Mouse (Mus musculus): ENCODE data around the gene Tmem208.

Tmem208 gene

DNA sequence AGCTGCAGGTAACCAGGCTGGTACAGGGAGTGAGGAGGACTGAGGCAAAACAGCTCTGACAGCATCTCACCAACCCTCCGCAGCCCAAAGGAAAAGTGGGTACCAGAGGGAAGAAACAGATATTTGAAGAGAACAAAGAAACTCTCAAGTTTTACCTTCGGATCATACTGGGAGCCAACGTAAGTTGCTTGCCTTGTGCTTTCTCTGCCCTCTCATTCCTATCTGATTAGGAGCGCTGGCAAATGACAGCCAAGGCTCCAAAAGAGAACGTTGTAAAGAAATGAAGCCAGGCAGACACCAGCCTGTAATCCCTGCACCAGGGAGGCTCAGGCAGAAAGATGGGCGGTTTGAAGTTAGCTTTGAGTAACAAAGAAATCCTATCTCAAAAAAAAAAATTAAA, 814 bp downstream of the Tmem208 start:
- DNase-seq: no peak

DNA sequence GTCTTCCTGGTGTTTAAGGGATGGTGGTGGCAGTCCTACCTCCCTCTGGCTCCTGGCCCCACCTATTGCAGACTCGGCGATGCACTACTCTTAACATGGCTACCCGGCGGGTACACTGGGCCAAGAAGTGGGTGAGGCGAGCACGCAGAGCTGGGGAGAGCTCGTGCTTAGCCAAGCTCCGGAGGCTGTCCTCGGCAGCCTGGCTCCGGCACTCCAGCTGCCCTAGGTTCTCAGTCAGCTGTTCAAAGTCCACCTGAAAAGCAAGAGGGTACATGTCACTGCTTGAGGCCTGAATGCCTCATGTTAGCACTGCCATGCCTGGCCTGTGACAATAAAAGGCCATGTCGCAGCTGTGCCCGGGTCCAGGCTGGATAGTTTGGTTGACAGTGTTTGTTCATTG, 4.2 kb downstream of the Tmem208 start:
- DNase-seq: no peak

DNA sequence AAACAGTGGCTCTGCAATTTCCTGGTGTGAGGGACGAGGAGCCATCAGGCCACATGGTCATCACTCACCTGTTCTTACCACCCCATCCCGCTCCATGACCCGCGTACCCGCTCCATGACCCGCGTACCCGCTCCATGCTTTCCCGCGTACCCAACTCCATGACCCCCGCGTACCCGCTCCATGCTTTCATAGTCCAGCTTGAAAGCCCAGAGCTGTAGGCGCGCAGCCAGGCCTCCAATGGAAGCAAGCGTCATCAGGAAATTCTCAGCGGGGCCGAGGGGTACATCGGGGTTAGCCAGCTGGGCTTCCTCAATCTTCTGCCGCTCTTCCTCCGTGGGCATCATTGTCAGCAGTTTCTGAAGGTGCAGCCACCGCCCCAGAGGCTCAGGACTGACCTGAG, 5.3 kb downstream of the Tmem208 start:
- no peak for DNase-seq

DNA sequence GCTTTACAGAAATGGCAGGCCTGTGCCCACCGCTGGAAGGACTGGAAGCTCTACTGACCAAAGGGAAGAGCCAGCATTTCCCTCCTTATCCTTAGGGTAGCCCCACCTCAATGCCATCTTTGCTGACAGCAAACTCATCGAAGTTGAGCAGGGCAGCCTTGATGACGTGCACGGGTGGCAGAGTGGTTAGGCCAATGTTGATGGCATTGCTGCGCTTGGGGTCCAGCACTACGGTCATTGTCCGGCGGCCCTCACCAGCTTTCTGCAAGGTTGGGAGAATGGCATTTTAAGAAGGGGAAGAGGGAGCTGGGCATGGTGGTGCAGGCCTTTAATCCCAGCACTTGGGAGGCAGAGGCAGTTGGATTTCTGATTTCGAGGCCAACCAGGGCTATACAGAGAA, 5.8 kb downstream of the Tmem208 start:
- no peak for DNase-seq

DNA sequence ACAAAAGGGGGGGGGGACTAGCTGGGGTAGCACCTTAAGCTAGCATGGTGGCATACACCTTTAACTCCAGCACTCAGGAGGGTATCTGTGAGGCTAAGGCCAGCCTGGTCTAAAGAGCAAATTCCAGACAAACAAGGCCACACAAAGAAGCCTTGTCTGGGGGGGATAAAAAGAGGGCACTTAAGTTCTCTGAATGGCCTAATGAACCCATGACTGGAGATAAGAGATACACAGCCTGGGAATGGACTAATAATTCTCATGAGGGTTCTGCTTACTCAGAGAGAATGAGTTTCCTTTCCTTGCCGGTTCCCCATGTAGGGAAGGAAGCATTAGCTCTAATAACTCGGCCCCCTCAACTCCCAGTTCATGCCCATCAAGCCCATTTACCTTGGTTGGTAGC, 6.4 kb downstream of the Tmem208 start:
- DNase-seq: no peak

DNA sequence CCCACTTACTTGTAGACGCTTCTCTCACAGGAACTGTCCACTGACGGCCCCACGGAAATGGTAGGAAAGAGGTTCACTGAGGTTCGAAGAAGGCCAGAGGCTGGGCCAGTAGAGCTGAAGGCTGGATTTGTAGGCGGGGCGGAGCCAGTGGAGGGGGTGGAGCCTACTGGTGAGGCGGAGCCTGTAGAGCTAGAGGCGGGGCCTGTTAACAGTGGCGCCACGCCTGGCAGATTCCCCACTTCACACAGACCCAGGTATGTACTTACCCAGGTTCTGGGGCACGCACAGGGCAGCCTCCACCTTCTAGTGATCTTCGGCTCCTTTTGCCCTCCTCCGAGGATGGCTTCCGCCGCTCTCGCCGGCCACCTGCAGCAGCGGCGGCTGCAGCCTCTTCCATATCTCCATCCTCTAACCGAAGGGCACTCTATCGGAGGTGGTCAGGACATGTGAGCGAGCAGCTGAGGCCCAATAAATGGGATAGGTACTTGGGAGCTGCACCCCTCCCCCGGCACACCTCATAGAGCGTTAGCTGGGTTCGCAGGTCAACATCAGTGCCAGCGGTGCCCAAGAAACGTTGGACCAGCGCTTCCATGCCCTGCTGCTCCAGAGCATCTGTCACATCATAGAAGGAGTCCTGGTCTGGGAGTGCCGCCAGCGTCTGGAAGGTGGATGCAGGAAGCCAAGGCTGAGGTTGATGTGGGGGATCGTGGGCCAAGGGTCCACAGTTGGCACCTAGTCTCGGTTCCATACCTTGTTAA, 10.4 kb downstream of the Tmem208 start:
- no peak for DNase-seq

DNA sequence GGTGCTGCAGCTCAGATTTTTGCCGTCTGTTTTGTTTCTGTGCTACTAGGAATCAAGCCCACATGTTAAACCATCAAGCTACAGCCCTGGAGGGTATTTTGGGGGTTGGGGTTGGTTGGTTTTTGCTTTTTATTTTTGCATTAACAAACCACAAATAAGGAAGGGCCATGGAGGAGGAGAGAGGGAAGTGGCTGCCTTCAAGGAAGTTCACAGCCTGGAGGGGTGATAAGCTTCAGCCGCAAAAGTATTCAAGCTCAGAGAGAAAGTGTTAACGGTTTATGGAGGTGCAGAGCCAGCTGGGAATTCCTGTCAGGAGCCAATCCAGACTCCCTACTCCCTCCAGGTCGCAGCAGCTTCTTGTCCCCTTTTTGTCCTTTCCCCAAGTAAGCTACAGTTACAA, 12.8 kb downstream of the Tmem208 start:
- no peak for DNase-seq

DNA sequence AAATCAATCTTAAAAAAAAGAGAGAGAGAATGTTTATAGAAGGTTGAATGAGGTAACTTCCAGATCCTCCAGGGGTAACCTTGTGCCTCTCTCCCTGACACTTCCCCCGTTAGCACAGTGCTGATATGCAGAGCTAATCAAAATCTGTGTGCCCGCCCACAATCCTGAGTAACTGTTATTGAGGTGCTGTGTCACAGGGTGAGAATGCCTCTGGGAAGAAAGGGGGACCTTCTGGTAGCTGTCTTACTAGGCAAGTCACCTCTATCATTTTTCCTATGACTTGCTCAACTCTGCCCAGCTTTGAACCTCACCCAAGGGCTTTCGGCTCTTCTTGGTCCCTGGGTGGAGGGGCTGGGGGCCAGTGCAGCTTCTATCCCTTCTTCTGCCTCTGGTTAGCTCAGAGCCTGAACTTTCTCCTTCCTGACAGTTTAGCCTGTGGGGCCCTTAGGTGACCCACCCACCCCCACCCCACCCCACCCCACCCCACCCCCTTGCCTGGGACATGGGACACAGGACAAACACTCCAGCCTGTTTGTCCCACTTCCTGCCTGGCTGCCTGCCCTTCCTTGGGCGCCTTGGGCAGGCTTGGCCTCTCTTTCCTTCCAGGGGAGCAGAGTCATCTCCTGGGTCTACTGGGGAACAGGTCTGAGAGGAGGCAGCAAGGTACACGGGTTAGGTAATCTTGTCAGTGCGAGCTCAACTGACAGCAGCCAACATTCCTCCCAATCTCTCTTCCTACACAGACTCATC, 13.9 kb downstream of the Tmem208 start:
- DNase-seq: no peak

DNA sequence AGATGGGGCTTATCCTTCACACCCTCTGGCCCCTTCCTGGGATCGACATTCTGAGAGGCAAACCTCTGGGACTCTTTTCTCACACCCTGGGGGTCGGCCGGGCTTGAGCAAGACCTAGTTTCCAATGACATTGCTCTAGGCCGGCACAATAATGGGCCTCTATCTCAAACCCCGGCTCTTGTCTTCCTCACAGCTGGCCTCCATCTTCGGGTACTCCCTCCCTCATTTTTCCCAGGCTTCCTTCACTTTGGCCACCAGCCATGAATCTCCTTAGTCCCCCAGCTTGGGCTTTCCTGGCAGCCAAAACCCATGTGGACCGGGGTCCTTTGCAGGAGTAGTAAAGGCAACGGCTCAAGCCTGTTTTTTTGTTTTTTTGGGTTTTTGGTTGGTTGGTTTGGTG, 15.2 kb downstream of the Tmem208 start:
- DNase-seq: peak in 1 of 2 experiments; percentile 47

DNA sequence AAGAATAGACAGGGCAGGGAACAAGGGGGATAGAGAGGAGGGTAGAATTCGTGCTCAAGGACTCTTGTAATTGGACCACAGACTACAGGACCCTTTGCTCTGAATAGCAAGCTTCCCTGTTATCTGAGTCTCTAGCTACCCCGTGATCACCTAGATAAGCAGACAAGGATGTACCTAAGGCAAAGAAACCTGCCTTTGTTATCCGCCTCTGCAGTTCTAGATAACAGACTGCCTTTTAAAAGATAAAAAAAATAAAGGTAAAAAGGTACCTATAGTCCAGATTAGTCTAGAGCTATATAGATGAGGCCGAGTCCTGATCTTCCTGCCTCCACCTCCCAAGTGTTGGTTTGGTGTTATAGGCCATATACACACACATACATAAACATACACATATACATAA, 16.6 kb downstream of the Tmem208 start:
- DNase-seq: no peak

DNA sequence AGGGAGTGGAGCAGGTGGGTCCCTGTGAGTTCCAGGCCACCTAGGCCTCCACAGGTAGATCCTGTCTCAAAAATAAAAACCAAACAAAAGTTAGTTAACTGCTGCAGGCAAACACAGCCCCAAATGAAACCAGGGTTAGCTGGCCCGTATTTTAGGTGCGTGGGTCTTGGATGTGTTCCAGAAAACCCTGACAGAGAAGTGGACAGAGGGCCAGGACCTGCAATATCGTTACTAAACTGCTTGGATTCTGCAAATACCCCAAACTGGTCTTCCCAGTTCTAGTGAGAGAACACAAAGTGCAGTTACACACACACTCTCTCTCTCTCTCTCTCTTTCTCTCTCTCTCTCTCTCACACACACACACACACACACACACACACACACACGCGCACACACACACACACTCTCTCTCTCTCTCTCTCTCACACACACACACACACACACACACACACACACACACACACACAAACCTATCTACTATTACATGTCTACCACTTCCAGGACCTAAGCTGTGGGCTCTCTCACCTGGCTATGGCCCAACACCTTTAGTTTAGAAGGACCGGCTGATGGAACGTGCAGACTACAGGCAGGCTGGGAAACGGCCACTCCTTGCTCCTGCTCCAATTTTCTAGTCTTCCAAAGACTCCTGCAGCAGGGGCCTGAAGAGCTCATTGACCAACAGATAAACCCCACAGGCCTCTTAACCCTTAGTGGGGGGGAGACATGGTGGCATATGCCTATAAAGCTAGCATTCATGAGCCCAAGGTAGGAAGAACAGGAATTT, 17.8 kb downstream of the Tmem208 start:
- no peak for DNase-seq

DNA sequence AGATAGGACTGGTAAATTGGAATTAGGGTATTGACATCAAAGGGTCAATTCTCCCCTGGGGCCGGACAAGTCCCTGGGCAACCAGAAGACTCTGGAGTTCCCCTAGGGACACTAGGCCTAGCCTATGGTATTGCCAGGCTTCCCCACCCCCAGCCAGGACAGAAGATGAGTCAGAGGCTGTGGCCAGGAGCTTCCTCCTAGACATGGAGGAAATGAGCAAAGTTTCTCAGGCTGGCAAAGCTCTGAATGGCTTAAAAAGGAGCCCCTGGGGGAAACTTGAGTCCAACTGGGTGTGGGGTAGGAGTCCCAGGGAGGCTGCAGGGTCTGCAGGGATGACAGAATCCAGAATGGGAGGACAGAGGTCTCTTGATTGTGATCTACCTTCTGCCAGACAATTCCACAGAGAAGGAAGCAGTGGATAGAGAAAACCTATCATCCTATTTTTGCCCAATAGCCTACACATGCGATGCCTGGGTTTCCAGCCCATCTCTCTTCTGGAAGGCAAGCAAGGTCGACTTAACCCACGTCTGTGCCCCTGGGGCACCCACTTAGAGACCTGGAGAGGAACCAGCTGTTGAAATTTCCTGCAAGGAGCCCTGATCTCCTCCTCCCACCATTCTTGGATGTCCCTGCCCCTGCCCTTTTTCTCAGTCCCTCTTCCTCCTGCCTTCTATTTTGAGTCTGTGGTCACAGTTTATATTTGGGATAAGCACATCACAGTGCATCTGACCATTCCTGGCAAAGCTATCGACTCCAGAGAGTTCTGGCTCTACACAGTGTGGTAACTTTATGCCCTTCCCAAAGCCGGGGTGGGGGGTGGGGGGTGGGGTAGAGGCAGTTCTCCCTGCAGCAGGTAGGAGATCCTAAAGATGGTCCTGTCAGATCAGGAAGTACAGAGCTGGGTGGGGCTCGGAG, 19.2 kb downstream of the Tmem208 start:
- no peak for DNase-seq

DNA sequence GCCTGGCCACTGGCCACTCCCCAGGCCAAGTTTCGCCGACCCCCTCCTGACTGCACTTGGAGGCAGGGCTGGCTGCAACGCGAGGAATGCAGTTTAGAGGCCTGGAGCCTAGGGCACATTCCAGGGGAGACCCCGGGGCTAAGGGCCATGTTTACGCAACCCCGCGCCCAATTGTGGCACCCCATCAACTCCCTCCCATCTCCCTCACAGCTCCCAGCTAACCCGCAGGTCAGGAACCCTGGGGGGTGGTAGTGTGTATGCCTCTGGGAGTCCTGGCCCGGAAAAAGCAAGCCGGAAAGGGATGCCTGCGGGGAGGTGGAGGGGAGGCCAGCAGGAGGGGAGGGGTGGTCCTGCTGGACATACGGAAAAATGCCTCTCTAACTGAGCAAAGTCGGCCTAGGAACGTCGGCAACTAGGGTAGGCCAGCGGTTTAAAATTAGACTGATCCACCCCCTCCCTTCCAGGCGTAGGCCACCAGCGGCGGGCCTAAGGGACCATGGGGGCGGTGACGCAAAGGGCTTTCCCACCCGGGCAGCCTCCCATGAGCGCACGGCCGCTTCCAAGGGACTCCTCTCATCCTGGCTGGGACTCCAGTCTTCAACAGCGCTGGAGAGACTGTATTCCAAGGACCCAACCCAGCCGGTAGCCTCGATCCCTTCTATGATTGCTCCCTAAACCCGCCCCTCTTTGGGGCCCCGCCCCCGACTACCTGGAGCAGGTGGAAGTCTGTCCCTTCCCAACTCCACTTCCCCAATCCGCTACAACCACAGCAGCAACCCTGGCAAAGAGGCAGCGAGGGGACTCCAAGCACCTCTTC, 20.7 kb downstream of the Tmem208 start:
- DNase-seq: peak; percentile 46 to 55

DNA sequence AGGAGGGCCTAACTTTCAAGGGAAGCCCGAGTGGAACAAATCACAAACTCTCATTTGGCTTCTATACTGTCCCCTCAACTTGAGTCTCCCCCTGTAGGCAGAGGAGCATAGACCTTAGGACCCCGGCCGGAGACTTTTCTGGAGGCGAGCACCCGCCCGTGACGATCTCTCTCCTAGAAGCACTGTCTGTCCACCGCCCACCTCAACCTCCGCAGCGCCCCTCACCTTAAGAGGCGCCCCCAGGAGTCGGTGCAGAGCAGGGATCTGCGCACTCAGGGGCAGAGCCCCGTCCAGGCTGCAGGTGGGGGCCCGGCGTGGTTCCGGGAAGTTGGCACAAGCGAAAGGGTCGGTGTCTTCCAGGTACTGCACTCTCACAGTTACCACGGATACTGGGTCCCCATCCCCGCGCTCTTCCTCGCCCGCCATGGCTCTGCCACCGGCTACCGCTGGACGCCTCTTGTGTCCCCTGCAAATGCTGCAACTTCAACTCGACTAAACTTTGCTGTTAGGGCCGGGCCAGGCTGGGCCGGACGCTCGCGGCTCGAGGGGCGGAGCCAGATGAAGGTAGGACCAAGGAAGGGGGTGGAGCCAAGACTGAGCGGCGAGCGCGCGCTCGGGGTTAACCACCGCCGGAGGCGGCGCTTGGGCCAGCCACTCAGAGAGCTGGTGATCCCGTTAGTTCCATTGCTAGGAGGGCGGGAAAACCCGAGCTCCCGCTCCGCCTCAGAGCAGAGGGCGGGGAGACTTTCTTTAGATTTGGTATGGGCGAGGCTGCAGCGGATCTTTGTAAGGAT, 21.5 kb downstream of the Tmem208 start, which contains the start of gene Fhod1:
Fhod1 (minus strand) TSS at position 526 of the 794 bp plus-strand sequence.
- DNase-seq: peak; percentile 95 to 97

DNA sequence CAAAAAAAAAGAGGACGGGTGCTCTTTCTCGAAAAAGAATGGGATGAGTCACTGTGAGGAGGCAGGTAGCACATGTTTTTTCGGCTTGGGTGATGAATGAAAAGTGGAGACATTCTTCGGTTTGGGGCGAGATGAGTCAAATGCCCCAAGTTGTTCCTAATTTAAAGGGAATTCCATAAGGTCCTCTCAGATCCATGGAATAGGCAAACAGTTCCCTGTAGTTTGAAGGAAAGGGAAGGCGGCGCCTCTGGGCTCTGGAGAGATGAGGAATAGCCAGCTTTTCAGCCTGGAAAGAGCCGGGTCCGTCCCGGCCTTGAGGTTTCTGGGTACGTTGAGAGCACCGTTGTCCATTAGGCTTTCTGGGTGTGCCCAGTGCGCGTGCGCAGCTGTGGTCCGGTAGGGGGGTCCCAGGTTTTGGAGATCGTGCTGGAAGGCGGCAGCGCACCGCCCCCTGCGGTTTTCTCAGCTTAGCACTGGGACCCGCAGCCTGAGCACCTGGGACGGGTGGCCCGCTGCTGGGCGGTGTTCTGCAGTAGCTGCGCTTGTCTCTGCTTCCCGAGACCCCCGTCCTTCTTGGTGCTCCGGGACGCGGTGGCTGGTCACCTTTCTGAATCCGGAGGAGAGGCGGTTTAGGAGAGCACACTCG, 22.4 kb downstream of the Tmem208 start, which contains the start of gene Slc9a5:
Slc9a5 (plus strand) TSS at position 394 of the 646 bp plus-strand sequence.
- peak; percentile 81 to 86 for DNase-seq

DNA sequence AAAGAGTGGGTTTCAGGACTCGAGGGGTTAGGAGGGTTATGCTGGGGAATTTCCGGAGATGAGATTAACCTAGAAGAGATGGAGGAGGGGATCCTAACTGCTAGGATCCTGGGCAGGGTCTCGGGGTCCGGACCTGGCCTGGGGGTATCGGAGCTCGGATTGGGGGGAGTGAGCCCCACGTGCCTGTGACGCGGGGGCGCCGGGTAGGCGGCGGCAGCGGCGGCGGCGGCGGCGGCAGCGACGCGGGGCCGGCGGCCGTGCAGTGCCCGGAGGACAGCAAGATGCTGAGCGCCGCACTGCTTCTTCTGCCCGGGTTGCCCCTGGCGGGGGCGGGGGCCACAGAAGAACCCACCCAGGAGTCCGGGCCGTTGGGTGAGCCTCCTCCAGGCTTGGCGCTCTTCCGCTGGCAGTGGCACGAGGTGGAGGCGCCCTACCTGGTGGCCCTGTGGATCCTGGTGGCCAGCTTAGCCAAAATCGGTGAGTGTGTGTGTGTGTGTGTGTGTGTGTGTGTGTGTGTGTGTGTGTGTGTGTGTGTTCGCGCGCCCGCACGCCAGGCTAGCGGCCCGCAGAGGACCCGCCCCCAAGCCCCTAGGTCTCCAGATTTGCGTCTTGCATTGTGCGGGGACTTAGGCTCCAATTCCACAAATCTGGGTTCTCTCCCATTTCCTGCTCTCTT, 23.1 kb downstream of the Tmem208 start:
- peak; percentile 80 to 82 for DNase-seq

DNA sequence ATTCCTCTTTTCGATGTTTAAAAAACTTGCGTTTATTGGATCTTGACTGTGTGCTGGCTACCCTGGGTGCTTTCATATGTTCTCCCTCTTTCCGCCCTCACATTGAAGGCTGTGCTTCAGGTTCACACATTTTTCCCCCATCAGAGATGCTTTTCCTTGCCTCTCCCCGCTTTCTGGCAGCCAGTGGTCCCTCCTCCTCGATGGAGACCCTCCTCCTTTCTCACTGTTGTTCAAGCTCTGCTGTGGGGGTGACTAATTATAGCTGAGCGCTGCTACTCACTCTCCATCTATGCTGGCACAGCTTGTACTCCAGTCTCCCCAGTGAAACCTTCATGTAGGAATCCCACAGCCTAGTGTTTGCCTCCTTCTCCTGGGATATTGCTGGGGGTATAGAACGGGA, 24.0 kb downstream of the Tmem208 start:
- peak; percentile 41 to 49 for DNase-seq

DNA sequence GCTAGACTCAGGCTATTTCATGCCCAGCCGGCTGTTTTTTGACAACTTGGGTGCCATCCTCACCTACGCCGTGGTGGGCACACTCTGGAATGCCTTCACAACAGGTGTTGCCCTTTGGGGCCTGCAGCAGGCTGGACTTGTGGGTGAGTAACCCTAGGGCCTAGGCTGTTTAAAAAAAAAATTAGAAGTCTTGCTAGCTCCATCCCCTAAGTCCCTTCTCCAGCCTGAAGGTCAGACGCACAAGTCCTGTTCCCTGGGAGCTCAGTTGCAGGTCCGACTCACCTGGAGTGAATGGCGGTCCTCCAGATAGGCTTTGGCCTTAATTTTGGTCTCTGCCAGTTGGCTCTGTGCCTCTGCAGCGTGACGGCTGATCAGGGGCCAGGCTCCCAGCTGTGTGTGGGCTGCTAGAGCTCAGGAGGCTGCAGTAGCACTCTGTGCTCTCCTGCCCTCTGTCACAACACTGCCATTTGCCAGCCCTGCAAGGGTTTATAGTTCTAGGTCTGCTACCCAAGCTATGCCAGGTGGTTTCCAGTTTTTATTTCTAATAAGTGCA, 27.5 kb downstream of the Tmem208 start:
- peak; percentile 81 to 83 for DNase-seq

DNA sequence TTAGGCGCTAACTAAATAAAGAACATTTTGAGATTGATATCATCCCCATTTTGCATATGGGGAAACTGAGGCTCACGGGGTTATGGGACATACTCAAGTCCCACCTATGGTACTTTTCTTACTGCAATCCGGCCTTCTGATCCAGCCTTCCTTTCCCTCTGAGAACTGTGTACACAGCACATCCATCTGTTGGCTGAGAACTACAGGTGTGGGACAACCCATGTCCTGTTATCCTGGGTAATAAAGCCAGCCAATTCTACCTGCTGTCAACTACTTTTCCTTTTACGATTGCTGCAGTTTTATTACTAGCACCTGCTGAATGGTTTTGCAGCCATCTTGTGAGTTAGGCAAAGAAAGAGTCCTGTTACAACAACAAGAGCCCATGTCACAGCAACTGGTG, 28.4 kb downstream of the Tmem208 start:
- no peak for DNase-seq

Measured in cerebellum, postnatal 10 days (tissue).